Mouse (Mus musculus) Patski (cell line): ENCODE measurements around the gene Dpp9. TPM values are rescaled to one million over a fixed set of nuclear protein-coding genes. Genes with fewer than 3 reads are reported as not detected.
"Not testable (repeated sequence)": the region's sequence is repeated elsewhere in the genome, so short reads cannot be mapped to it uniquely, and the experiment has no call there.

Source experiments
- ATAC-seq: fragments of 100-300 bp; one replicate; pipeline ENCODE4 v1.8.0; 2021
- CTCF ChIA-PET: fragments of 350-600 bp; sonication (Branson Sonifier 250); formaldehyde crosslinking; loops from one replicate; lab custom pipeline; 2022; ENCODE audit warnings: inconsistent platforms; lab: Charles Lee
- POLR2A ChIA-PET: fragments of 350-600 bp; sonication (Branson Sonifier 250); formaldehyde crosslinking; loops from one replicate; lab custom pipeline; 2022; ENCODE audit warnings: antibody characterized with exemption, inconsistent platforms; lab: Charles Lee
- DNase-seq: peaks from one replicate; pipeline ENCODE4 v3.0.0-alpha.2; 2011; ENCODE audit warnings: low read depth, low spot score
- H3K27me3 ChIP-seq: fragments of 371-371 bp; one replicate; pipeline ENCODE4 v1.5.1; 2021
- CTCF ChIP-seq: fragments of 100-300 bp; IDR thresholded peaks from one replicate; pipeline ENCODE4 v1.5.1; 2021
- in situ Hi-C: fragments of 300-500 bp; cut with MboI; formaldehyde crosslinking; loops from 3 replicates; pipeline ENCODE4 v1.11.1; 2018; ENCODE audit warnings: low pct_unique_long_range_greater_than_20kb, mixed read lengths
- polyA plus RNA-seq: library from polyadenylated mRNA; unstranded; gene quantifications from one replicate; pipeline ENCODE4 v1.2.3, GENCODE M21; 2021

Dpp9 gene
- polyA plus RNA-seq, result 58.5 TPM

DNA sequence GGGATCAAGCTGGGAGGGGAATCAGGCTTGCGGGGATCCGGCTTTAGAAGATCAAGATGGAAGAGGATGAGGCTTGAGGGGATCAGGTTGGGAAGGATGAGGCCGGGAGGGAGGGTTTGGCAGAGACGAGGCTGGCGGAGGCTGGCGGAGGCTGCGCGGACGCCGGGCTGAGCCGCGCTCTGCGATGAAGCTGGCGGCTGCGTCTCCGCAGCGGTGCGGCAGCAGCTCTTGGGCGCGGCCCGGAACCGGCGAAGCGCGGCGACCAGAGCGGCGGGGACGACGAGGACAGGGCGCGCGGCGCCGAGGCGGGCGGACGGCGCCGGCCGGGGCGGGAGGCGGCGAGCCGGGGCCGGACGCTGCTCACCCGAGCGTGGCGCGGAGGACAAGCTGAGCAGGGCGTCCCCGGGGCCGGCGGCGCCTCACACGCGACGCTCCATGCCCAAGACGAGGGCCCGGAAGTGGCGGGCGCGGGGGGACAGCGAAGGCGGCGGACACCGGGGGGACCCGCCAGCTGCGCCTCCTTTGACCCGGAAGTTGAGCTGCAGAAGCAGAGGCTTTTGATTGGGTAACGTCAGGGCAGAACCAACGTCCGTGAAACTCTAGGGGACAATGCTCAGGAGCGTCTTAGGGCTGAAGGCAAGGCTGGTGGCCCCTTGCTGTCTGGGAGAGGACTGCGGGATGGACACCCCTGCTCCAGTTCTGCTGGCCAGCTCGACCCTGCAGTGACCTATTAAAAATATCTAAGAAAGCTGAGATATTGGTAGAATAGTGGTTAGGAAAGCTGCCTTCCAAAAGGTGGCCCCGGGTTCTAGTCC, at the start of gene Dpp9:
Gene Dpp9, minus strand, starts transcription at position 529 of the 815 bp plus-strand sequence.
- no peaks in the 10 kb centered on the region for H3K27me3 ChIP-seq
- peak; percentile 94 for ATAC-seq
- DNase-seq, result peak; percentile 69
- in situ Hi-C loops, result no loop called here
- ChIA-PET POLR2A (interaction anchor here (0.7 to 3.1 kb wide), 7 partner anchors 9 to 238 kb away, joined by 3 to 26 read pairs (median 3); partner anchors contain the start of gene Fem1a), CTCF (interaction anchor here (0.8 to 3.0 kb wide), 4 partner anchors 11 to 37 kb away, joined by 3 to 24 read pairs (median 4); partner anchors contain the start of gene Fem1a)
- TF ChIP-seq CTCF, result no peak

DNA sequence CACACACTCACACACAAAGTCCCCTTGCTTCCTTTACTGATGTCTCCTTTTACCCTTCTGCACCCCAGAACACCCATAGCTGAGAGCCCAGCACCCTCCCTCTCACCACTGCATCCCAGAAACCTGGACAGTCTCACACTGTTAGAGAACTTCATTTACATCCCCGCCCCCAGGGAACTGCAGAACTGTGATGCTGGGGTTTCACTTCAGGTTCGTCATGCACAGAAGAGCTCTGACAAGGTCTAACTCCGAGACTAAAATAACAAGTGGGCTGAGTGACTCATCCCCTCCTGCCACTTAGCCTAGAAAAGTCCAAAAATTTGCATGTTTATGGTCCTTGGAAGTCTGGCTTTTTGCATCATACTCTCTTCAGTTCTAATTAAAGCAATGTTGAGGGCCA, 47.6 kb upstream of the Dpp9 start:
- peak; percentile 85 for ATAC-seq
- H3K27me3 ChIP-seq, result no peaks in the 10 kb centered on the region
- no peak for TF ChIP-seq CTCF
- ChIA-PET POLR2A (interaction anchor here (1.3 kb wide), 1 partner anchor 22 kb away, joined by 3 read pairs; no protein-coding TSS in a partner anchor), CTCF (interaction anchor here (1.1 kb wide), 1 partner anchor 84 kb away, joined by 4 read pairs; no protein-coding TSS in a partner anchor)
- DNase-seq, result peak; percentile 82
- in situ Hi-C loops, result no loop called here

DNA sequence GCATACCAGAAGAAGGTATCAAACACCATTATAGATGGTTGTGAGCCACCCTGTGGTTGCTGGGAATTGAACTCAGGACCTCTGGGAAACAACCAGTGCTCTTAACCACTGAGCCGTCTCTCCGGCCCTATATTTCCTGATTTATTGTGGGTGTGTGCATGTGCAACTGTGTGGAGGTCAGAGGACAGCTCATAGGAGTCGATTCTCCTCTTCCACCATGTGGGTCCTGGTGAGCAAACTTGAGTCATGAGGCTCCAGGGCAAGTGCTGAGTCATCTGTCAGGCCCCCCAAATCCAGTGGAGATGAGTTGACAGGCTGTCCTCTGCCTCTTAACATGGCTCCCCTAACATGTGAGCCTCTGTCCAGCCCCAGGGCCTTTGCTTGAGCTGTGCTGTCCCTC, 47.2 kb upstream of the Dpp9 start:
- no peaks in the 10 kb centered on the region for H3K27me3 ChIP-seq
- ChIA-PET POLR2A (interaction anchor here (0.7 to 1.3 kb wide), 2 partner anchors 22 to 80 kb away, joined by 3 to 4 read pairs; no protein-coding TSS in a partner anchor), CTCF (interaction anchor here (1.1 kb wide), 1 partner anchor 84 kb away, joined by 4 read pairs; no protein-coding TSS in a partner anchor)
- TF ChIP-seq CTCF, result no peak
- DNase-seq (no peak), ATAC-seq (peak; percentile 40)
- in situ Hi-C loops, result no loop called here

DNA sequence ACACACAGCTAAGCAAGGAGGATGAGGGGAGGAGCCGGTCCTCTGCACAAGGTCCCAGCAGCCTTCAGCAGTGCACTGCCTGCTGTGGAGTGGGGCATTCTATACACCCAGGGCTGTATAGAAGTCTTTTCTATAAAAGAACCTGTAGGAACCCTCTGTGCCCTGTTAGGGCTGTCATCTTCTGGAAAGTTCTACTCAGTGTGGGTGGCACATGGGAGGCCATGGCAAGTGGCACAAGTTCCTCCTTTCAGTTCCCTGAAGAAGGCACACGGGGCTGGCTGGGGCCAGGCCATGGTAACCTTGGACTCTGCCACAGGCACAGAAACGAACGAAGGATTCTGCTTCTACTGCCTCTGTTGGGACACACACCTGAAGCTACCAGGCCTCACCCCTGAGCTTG, 46.3 kb upstream of the Dpp9 start:
- in situ Hi-C loops, result no loop called here
- no peaks in the 10 kb centered on the region for H3K27me3 ChIP-seq
- CTCF ChIA-PET, result interaction anchor here (1.1 to 1.8 kb wide), 3 partner anchors 9 to 85 kb away, joined by 3 to 6 read pairs (median 4); no protein-coding TSS in a partner anchor
- no peak for ATAC-seq
- no peak for DNase-seq
- no peak for TF ChIP-seq CTCF
- POLR2A ChIA-PET, result interaction anchor here (0.7 kb wide), 3 partner anchors 39 to 79 kb away, joined by 3 to 8 read pairs (median 4); no protein-coding TSS in a partner anchor

DNA sequence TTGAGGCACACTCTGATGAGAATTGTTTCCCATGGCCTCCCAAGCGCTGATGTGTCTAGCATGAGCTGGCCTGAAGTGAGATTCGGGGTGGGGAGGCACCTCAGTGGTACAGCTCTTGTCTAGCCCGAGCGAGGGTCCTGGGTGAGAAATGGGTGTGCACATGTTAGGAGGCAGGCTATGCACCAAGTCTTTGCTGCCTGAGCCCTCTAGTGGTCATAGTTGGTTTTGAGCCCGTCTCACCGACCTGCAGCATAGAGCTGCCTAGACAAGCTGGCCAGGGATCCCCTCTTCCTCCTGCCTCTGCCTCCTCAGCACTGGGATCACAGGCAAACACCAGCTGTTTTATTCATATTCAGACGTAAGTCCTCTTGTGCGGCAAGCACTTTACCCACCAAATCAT, 45.3 kb upstream of the Dpp9 start:
- no peaks in the 10 kb centered on the region for H3K27me3 ChIP-seq
- no peak for DNase-seq
- CTCF ChIA-PET, result interaction anchor here (0.7 to 1.8 kb wide), 5 partner anchors 8 to 133 kb away, joined by 3 to 6 read pairs (median 4); no protein-coding TSS in a partner anchor
- no peak for TF ChIP-seq CTCF
- no peak for ATAC-seq
- POLR2A ChIA-PET, result interaction anchor here (0.6 to 0.7 kb wide), 2 partner anchors 61 to 85 kb away, joined by 4 read pairs; no protein-coding TSS in a partner anchor
- in situ Hi-C loops, result no loop called here

DNA sequence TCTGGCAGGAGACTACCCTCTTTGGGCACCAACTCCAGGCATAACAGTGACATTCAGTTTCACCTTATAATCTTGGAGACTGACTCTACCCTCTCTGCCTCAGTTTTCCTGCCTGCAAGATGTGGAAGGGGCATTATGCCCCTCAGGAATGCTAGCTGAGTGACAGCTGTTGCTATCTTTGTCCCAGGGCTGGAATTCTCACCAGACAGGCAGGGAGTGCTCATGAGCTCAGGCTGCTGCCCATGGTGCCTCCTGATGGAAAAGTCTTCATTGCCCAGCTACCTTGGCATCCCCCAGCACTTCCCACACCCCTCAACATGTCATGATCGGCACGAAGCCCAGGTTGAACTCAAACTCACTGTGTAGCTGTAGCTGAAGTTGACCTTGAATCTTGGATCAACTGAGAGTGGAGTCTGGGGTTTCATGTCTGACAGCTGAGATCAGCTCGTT, 44.0 kb upstream of the Dpp9 start:
- DNase-seq, result no peak
- ATAC-seq, result no peak
- ChIA-PET CTCF (interaction anchor here (0.6 to 1.7 kb wide), 5 partner anchors 9 to 132 kb away, joined by 3 to 4 read pairs (median 3); no protein-coding TSS in a partner anchor), POLR2A (interaction anchor here (0.6 kb wide), 1 partner anchor 183 kb away, joined by 4 read pairs; no protein-coding TSS in a partner anchor)
- in situ Hi-C loops, result no loop called here
- H3K27me3 ChIP-seq, result no peaks in the 10 kb centered on the region
- TF ChIP-seq CTCF, result no peak

DNA sequence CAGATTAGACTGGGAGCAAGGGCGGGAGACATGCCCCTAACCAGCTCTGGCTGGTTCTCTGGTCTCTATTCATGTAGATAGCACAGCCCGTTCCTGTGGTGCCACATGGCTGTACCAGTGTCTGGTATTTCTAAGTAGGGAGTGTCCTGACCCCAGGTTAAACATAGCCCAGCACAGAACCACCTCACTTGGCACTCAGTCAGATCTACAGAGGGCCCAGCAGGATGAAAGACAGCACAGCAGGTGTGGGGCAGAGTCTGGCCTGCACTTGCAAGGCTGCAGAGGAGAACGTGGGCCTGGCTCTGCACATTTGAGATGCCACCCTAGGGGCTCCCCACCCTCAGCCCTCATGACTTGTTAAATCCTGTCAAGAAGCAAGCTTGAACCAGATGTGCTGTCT, 42.5 kb upstream of the Dpp9 start:
- CTCF ChIA-PET, result interaction anchor here (1.3 kb wide), 1 partner anchor 89 kb away, joined by 3 read pairs; no protein-coding TSS in a partner anchor
- DNase-seq, result no peak
- no peak for ATAC-seq
- POLR2A ChIA-PET, result no interaction called here
- TF ChIP-seq CTCF, result no peak
- in situ Hi-C loops, result no loop called here
- H3K27me3 ChIP-seq, result no peaks in the 10 kb centered on the region

DNA sequence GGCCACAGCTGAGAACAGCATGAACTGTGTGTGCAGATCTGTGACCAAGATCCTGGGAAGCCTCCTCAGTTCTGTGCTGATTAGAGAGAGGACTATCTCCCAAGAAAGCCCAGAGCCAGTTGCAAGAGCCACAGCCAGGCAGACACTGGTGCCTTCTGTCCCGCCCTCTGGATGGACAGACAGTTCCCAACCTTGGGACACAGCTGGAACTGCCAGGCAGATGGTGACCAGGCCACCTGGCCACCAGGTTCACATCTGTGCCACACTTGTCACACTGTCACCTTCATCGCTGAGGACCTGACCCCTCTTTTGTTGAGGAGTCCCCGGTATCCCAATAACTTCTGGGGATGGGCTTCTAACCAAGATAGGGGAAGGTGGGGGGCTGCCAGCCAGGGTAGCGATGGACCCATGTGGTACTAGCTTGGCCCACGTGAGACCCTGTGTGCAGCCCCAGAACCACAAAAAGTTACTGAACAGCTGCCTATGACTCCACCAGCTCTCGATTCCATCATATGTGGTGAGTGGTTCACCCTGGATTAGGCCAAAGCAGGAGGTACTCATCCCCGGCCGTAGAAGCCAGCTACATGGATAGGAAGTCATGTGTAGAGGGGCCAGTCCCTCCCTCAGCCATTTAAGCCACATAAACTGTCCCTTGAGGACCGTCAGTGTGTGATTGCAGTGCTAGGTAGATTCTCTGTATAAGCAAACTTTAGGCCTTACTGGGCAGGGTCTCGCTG, 40.8 kb upstream of the Dpp9 start:
- DNase-seq (no peak), ATAC-seq (no peak)
- no peaks in the 10 kb centered on the region for H3K27me3 ChIP-seq
- CTCF ChIA-PET, result interaction anchor here (1.2 kb wide), 1 partner anchor 91 kb away, joined by 3 read pairs; no protein-coding TSS in a partner anchor
- no peak for TF ChIP-seq CTCF
- POLR2A ChIA-PET, result no interaction called here
- in situ Hi-C loops, result loop anchor here (10.0 kb wide), 1 partner anchor 55 kb away; no protein-coding TSS in a partner anchor

DNA sequence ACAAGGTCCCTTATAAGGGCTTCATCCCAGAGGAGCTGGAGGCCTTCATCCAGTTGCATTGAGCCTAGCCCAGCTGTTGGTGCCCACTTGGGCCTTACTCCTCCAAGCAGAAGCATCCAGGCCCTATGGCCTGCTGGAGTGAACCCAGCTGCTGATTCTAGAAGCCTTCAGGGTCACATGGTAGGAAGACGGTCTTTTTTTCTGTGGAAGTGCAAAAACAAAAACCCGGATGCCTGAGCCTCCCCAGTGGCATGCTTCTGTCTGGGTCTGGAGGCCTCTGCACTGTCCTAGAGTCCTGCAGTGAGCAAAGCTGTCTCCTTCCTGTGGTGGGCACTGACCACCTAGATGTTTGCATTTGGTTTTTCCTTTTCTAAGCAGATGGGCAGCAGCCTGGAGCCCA, 40.1 kb upstream of the Dpp9 start:
- ATAC-seq, H3K27me3 ChIP-seq, POLR2A ChIA-PET, DNase-seq: not testable (repeated sequence)
- in situ Hi-C loops, result loop anchor here (10.0 kb wide), 1 partner anchor 54 kb away; no protein-coding TSS in a partner anchor
- CTCF ChIA-PET, result interaction anchor here (1.2 kb wide), 1 partner anchor 92 kb away, joined by 3 read pairs; no protein-coding TSS in a partner anchor

DNA sequence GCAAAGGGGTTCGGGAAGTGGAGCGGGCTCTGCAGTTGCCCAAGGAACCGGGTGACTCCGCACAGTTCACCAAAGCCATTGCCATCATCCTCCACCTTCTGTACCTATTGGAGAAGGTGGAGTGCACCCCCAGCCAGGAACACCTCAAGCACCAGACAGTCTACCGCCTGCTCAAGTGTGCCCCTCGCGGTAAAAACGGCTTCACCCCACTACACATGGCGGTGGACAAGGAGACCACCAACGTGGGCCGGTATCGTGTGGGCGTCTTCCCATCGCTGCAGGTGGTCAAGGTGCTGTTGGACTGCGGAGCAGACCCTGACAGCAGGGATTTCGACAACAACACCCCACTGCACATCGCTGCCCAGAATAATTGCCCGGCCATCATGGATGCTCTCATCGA, 39.6 kb upstream of the Dpp9 start:
- H3K27me3 ChIP-seq, DNase-seq, POLR2A ChIA-PET, ATAC-seq: not testable (repeated sequence)
- in situ Hi-C loops, result loop anchor here (10.0 kb wide), 1 partner anchor 53 kb away; no protein-coding TSS in a partner anchor
- CTCF ChIA-PET, result interaction anchor here (0.7 kb wide), 1 partner anchor 99 kb away, joined by 3 read pairs; no protein-coding TSS in a partner anchor
